Mouse (Mus musculus): ENCODE results near the gene Ankdd1a. TPM values are rescaled to one million over a fixed set of nuclear protein-coding genes. Genes with fewer than 3 reads are reported as not detected.

The Ankdd1a gene
- total RNA-seq (2014; fragmentation: Nextera tagmentation) = not detected in 2 replicates
- 0.06 and 0.22 TPM in 2 replicates for total RNA-seq (2017)
- polyA plus RNA-seq (2012) = not detected in 2 replicates

DNA sequence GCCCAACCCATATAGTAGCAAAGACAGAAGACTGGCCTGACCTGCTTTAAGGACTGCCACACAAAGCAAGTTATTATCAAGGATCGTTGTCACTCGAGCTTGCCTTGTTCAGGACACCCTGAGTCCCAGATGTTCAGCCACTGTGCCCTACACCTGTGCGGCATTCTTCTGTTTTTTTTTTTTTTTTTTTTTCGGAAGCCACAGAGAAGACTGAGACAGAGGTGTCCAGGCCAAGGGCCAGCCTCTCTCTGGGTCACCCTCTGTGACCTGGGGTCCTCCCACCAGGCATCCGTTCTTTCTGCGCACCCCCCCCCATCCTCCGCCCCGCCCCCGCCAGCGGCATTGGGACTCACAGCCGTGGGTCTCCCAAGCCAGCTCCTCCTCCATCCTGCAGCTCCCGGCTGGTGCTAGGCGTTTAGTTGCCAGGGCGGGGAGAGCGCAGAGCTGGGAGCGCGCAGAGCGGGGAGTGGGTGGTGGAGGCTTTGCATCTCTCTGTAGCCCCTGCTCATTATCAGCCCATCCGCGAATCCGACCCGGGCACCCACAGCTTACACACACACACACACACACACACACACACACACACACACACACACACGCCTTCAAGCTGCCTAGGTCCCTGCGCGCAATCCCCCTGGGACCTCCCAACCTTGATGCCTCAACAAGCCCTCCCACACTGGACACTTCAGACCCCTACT lies at the start of gene Ankdd1a:
Gene Ankdd1a, minus strand, starts transcription at position 387 of the 698 bp plus-strand sequence.
- no peak within 1 kb of the TSS for H3K4me3 ChIP-seq (ENCODE audit: low read depth, low read length)
- peaks cover 3% of the 10 kb centered on the region; the same call in 1 of the 2 replicates for H3K4me1 ChIP-seq (ENCODE audit: insufficient read depth, low read depth, low read length)
- TF ChIP-seq TAL1 (conservative IDR thresholded peaks at IDR 0.05; ENCODE audit: low read depth, low read length) (no peak), POLR2AphosphoS5 (IDR thresholded peaks at IDR 0.05; ENCODE audit: insufficient replicate concordance, low read depth, low read length) (no peak), CTCF (IDR thresholded peaks at IDR 0.05; ENCODE audit: low read depth, low read length) (no peak), GATA2 (IDR thresholded peaks at IDR 0.05; ENCODE audit: borderline replicate concordance, low read depth, low read length) (no peak), GATA1 (IDR thresholded peaks at IDR 0.05; ENCODE audit: borderline replicate concordance, low read length) (no peak)
- no peak for DNase-seq (ENCODE audit: low spot score)
- ATAC-seq (ENCODE audit: extremely low read depth, insufficient number of reproducible peaks, low FRiP score, poor library complexity, severe bottlenecking) = no peak
- no peaks in the 10 kb centered on the region for H3K36me3 ChIP-seq (replicated peaks)
- H3K27me3 ChIP-seq (ENCODE audit: insufficient read depth, low read length) = peaks cover 22% of the 10 kb centered on the region
- no peaks in the 10 kb centered on the region for H3K9me3 ChIP-seq (replicated peaks)

DNA sequence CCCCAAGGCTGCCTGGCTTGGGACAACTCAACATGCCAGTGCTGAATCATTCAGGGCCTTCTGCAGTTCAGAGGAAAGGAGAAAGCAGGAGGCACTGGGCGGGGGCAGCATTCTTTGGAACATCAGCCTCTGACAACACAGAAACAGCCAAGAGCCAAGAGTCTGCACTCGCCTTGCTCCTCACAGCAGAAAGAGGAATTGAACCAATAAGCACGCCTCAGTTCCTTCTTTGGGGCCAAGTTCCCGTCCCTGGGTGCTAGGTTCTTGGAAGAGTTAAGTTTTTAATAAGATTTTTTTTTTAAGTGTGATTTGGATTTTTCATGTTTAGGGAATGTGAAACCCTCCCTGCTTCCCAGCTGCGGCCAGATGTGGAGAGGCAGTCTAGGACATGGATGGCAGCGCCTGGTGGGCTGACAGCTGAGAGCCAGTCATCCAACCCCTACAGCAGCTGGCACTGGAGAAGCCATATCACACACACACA lies 49.5 kb upstream of the Ankdd1a start:
- peaks cover 79% of the 10 kb centered on the region for H3K36me3 ChIP-seq (replicated peaks)
- DNase-seq (ENCODE audit: low spot score) (no peak), ATAC-seq (ENCODE audit: extremely low read depth, insufficient number of reproducible peaks, low FRiP score, poor library complexity, severe bottlenecking) (no peak)
- no peak overlapping the region for H3K4me3 ChIP-seq (ENCODE audit: low read depth, low read length)
- H3K27me3 ChIP-seq (ENCODE audit: insufficient read depth, low read length) = no peaks in the 10 kb centered on the region
- peaks cover 20% of the 10 kb centered on the region for H3K4me1 ChIP-seq (ENCODE audit: insufficient read depth, low read depth, low read length)
- TF ChIP-seq GATA1 (IDR thresholded peaks at IDR 0.05; ENCODE audit: borderline replicate concordance, low read length) = no peak
- TF ChIP-seq GATA2 (IDR thresholded peaks at IDR 0.05; ENCODE audit: borderline replicate concordance, low read depth, low read length) = no peak
- TF ChIP-seq TAL1 (conservative IDR thresholded peaks at IDR 0.05; ENCODE audit: low read depth, low read length) = no peak
- no peak for TF ChIP-seq POLR2AphosphoS5 (IDR thresholded peaks at IDR 0.05; ENCODE audit: insufficient replicate concordance, low read depth, low read length)
- TF ChIP-seq CTCF (IDR thresholded peaks at IDR 0.05; ENCODE audit: low read depth, low read length) = no peak
- no peaks in the 10 kb centered on the region for H3K9me3 ChIP-seq (replicated peaks)

DNA sequence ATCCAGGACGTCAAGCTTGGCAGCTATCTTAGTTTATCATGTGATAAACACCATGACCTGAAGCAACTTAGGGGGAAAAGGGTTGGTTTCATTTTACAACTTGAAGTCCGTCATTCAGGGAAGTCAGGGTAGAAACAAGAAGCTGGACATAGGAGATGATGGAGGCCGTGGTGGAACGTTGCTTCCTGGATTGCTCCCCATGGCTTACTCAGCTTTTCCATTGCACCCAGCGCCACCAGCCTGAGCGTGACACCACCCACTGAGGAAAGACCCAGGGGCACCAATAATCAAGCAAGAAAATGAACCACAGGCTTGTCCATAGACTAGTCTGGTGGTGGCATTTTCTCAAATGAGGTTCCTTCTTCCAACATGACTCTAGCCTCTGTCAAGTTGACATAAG lies 48.8 kb upstream of the Ankdd1a start:
- H3K4me3 ChIP-seq (ENCODE audit: low read depth, low read length) = no peak overlapping the region
- ATAC-seq (ENCODE audit: extremely low read depth, insufficient number of reproducible peaks, low FRiP score, poor library complexity, severe bottlenecking) (no peak), DNase-seq (ENCODE audit: low spot score) (no peak)
- H3K36me3 ChIP-seq (replicated peaks) = peaks cover 84% of the 10 kb centered on the region
- no peaks in the 10 kb centered on the region for H3K9me3 ChIP-seq (replicated peaks)
- H3K27me3 ChIP-seq (ENCODE audit: insufficient read depth, low read length) = no peaks in the 10 kb centered on the region
- TF ChIP-seq GATA1 (IDR thresholded peaks at IDR 0.05; ENCODE audit: borderline replicate concordance, low read length) = no peak
- no peak for TF ChIP-seq TAL1 (conservative IDR thresholded peaks at IDR 0.05; ENCODE audit: low read depth, low read length)
- TF ChIP-seq POLR2AphosphoS5 (IDR thresholded peaks at IDR 0.05; ENCODE audit: insufficient replicate concordance, low read depth, low read length) = no peak
- no peak for TF ChIP-seq GATA2 (IDR thresholded peaks at IDR 0.05; ENCODE audit: borderline replicate concordance, low read depth, low read length)
- peaks cover 19% of the 10 kb centered on the region for H3K4me1 ChIP-seq (ENCODE audit: insufficient read depth, low read depth, low read length)

DNA sequence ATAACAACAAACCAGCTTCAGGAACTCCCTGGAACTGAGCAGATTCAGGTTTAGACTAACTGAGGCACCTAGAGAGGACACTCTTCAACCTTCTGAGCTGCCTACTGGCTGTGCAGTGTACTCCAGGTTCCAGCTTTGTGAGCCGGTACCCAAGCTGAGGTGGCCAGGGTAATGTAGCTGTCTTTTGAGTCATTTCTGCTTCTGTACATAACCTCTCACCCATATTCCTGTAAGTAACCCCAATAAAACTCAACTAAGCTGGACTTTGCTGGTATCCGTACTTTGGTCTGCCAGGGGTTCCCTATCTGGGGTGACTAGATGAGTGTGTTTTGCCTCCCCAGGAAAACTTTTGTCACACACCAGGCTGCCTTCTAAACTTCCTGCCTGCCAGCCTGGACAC lies 44.7 kb upstream of the Ankdd1a start:
- no peak overlapping the region for H3K4me3 ChIP-seq (ENCODE audit: low read depth, low read length)
- TF ChIP-seq POLR2AphosphoS5 (IDR thresholded peaks at IDR 0.05; ENCODE audit: insufficient replicate concordance, low read depth, low read length) = no peak
- no peak for TF ChIP-seq CTCF (IDR thresholded peaks at IDR 0.05; ENCODE audit: low read depth, low read length)
- TF ChIP-seq GATA1 (IDR thresholded peaks at IDR 0.05; ENCODE audit: borderline replicate concordance, low read length) = no peak
- TF ChIP-seq GATA2 (IDR thresholded peaks at IDR 0.05; ENCODE audit: borderline replicate concordance, low read depth, low read length) = no peak
- no peak for TF ChIP-seq TAL1 (conservative IDR thresholded peaks at IDR 0.05; ENCODE audit: low read depth, low read length)
- peaks cover 29% of the 10 kb centered on the region for H3K4me1 ChIP-seq (ENCODE audit: insufficient read depth, low read depth, low read length)
- H3K36me3 ChIP-seq (replicated peaks) = peaks cover 94% of the 10 kb centered on the region
- ATAC-seq (ENCODE audit: extremely low read depth, insufficient number of reproducible peaks, low FRiP score, poor library complexity, severe bottlenecking) (no peak), DNase-seq (ENCODE audit: low spot score) (no peak)
- no peaks in the 10 kb centered on the region for H3K9me3 ChIP-seq (replicated peaks)
- H3K27me3 ChIP-seq (ENCODE audit: insufficient read depth, low read length) = no peaks in the 10 kb centered on the region

DNA sequence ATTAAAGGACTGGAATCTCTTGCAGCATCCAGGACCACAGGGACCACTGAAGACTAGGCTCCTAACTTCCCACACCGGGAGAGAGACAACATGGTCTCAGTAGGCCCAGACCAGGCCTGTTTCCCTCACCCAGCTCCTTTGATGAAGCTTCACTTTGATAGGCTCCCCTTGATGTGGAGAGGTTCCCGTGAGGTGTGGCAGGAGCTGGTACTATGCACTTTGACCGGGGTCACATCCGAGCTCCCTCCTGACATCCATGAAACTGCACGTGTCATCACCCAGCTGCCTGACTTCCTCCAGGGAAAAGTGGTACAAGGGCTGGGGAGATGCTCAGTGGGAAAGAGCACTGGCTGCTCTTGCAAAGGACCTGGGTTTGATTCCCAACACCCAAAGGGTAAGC lies 43.1 kb upstream of the Ankdd1a start:
- H3K4me1 ChIP-seq (ENCODE audit: insufficient read depth, low read depth, low read length) = peaks cover 15% of the 10 kb centered on the region

DNA sequence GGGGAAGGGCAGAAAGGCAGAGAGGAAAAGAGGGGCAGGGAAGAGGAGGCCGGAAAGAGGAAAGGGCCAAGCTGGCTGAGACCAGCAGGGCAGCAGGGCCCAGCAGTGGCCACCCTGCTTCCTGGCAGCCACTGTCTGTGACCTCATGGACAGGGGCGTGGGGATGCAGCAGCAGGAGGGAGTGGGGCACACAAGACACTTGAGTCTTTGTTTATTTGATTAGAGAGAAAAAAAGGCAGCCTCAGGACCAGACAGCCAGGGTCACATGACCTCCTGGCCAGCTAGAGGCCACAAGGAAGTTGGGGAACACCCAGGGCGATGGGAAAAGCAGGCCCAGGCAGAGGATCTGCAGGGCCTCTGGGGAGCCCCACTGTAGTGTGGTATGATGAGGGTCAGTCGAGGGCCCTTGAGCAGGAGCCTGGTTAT lies 42.1 kb upstream of the Ankdd1a start:
- peaks cover 97% of the 10 kb centered on the region for H3K36me3 ChIP-seq (replicated peaks)
- H3K27me3 ChIP-seq (ENCODE audit: insufficient read depth, low read length) = no peaks in the 10 kb centered on the region
- H3K4me3 ChIP-seq (ENCODE audit: low read depth, low read length) = no peak overlapping the region
- DNase-seq (ENCODE audit: low spot score) (no peak), ATAC-seq (ENCODE audit: extremely low read depth, insufficient number of reproducible peaks, low FRiP score, poor library complexity, severe bottlenecking) (no peak)
- H3K4me1 ChIP-seq (ENCODE audit: insufficient read depth, low read depth, low read length) = peaks cover 17% of the 10 kb centered on the region
- no peak for TF ChIP-seq GATA2 (IDR thresholded peaks at IDR 0.05; ENCODE audit: borderline replicate concordance, low read depth, low read length)
- TF ChIP-seq GATA1 (IDR thresholded peaks at IDR 0.05; ENCODE audit: borderline replicate concordance, low read length) = no peak
- no peak for TF ChIP-seq CTCF (IDR thresholded peaks at IDR 0.05; ENCODE audit: low read depth, low read length)
- TF ChIP-seq TAL1 (conservative IDR thresholded peaks at IDR 0.05; ENCODE audit: low read depth, low read length) = no peak
- no peak for TF ChIP-seq POLR2AphosphoS5 (IDR thresholded peaks at IDR 0.05; ENCODE audit: insufficient replicate concordance, low read depth, low read length)
- no peaks in the 10 kb centered on the region for H3K9me3 ChIP-seq (replicated peaks)

More for the DNA sequence above, 43.1 kb upstream of the Ankdd1a start:
- peaks cover 93% of the 10 kb centered on the region for H3K36me3 ChIP-seq (replicated peaks)
- no peak for DNase-seq (ENCODE audit: low spot score)
- H3K9me3 ChIP-seq (replicated peaks) = no peaks in the 10 kb centered on the region
- TF ChIP-seq CTCF (IDR thresholded peaks at IDR 0.05; ENCODE audit: low read depth, low read length) = no peak
- TF ChIP-seq POLR2AphosphoS5 (IDR thresholded peaks at IDR 0.05; ENCODE audit: insufficient replicate concordance, low read depth, low read length) = no peak
- TF ChIP-seq GATA1 (IDR thresholded peaks at IDR 0.05; ENCODE audit: borderline replicate concordance, low read length) = no peak
- no peak for TF ChIP-seq GATA2 (IDR thresholded peaks at IDR 0.05; ENCODE audit: borderline replicate concordance, low read depth, low read length)
- TF ChIP-seq TAL1 (conservative IDR thresholded peaks at IDR 0.05; ENCODE audit: low read depth, low read length) = no peak
- no peak for ATAC-seq (ENCODE audit: extremely low read depth, insufficient number of reproducible peaks, low FRiP score, poor library complexity, severe bottlenecking)
- H3K27me3 ChIP-seq (ENCODE audit: insufficient read depth, low read length) = no peaks in the 10 kb centered on the region
- no peak overlapping the region for H3K4me3 ChIP-seq (ENCODE audit: low read depth, low read length)

Data from G1E (cell line).